Mouse (Mus musculus) CH12F3 (cell line): ENCODE measurements around the gene Smtnl2.

Source experiments
- in situ Hi-C: fragments of 300-500 bp; cut with MboI; formaldehyde crosslinking; loops from 2 replicates; pipeline ENCODE4 v1.14.3; 2020; ENCODE audit warnings: low sequenced_read_pairs

The Smtnl2 gene

GRCm38 (mm10) chr11:72366126-72366525 lies 45.4 kb downstream of the Smtnl2 start:
- in situ Hi-C loops = no loop called here

- in situ Hi-C loops = no loop called here
Observed at GRCm38 (mm10) chr11:72364526-72364925, 47.0 kb downstream of the Smtnl2 start.

- in situ Hi-C loops = no loop called here
Observed at GRCm38 (mm10) chr11:72363523-72364240, 47.8 kb downstream of the Smtnl2 start.

- in situ Hi-C loops = no loop called here
Observed at GRCm38 (mm10) chr11:72362347-72362741, 49.2 kb downstream of the Smtnl2 start, which contains the start of gene Tekt1. Gene Tekt1 (minus strand): TSS chr11:72362442.

- in situ Hi-C loops = no loop called here
Observed at GRCm38 (mm10) chr11:72361385-72362346, 49.8 kb downstream of the Smtnl2 start.

GRCm38 (mm10) chr11:72354971-72355728 lies 56.4 kb downstream of the Smtnl2 start:
- in situ Hi-C loops = loop anchor here (10.0 kb wide), 1 partner anchor 200 kb away; the partner anchor contains the start of gene Spns3

- in situ Hi-C loops = loop anchor here (10.0 kb wide), 1 partner anchor 202 kb away; the partner anchor contains the start of gene Spns3
Observed at GRCm38 (mm10) chr11:72353186-72353585, 58.3 kb downstream of the Smtnl2 start.

GRCm38 (mm10) chr11:72352272-72352671 lies 59.2 kb downstream of the Smtnl2 start:
- in situ Hi-C loops = loop anchor here (10.0 kb wide), 1 partner anchor 203 kb away; the partner anchor contains the start of gene Spns3

GRCm38 (mm10) chr11:72349652-72350051 lies 61.9 kb downstream of the Smtnl2 start:
- in situ Hi-C loops = loop anchor here (10.0 kb wide), 1 partner anchor 205 kb away; the partner anchor contains the start of gene Spns3

GRCm38 (mm10) chr11:72349016-72349415 lies 62.5 kb downstream of the Smtnl2 start:
- in situ Hi-C loops = no loop called here

GRCm38 (mm10) chr11:72348563-72348962 lies 63.0 kb downstream of the Smtnl2 start:
- in situ Hi-C loops = no loop called here

- in situ Hi-C loops = loop anchor here (5.0 kb wide), 1 partner anchor 78 kb away; no protein-coding TSS in a partner anchor
Observed at GRCm38 (mm10) chr11:72344486-72344885, 67.0 kb downstream of the Smtnl2 start.

- in situ Hi-C loops = loop anchor here (5.0 kb wide), 1 partner anchor 78 kb away; no protein-coding TSS in a partner anchor
Observed at GRCm38 (mm10) chr11:72343904-72344303, 67.6 kb downstream of the Smtnl2 start.

- in situ Hi-C loops = loop anchor here (5.0 kb wide), 1 partner anchor 79 kb away; no protein-coding TSS in a partner anchor
Observed at GRCm38 (mm10) chr11:72343238-72343625, 68.3 kb downstream of the Smtnl2 start.

- in situ Hi-C loops = loop anchor here (5.0 kb wide), 1 partner anchor 80 kb away; no protein-coding TSS in a partner anchor
Observed at GRCm38 (mm10) chr11:72342549-72343237, 68.8 kb downstream of the Smtnl2 start.

GRCm38 (mm10) chr11:72339716-72340115 lies 71.8 kb downstream of the Smtnl2 start:
- in situ Hi-C loops = loop anchor here (5.0 kb wide), 1 partner anchor 83 kb away; no protein-coding TSS in a partner anchor
